Mouse (Mus musculus): ENCODE measurements around the gene Hgf.

The Hgf gene

DNA sequence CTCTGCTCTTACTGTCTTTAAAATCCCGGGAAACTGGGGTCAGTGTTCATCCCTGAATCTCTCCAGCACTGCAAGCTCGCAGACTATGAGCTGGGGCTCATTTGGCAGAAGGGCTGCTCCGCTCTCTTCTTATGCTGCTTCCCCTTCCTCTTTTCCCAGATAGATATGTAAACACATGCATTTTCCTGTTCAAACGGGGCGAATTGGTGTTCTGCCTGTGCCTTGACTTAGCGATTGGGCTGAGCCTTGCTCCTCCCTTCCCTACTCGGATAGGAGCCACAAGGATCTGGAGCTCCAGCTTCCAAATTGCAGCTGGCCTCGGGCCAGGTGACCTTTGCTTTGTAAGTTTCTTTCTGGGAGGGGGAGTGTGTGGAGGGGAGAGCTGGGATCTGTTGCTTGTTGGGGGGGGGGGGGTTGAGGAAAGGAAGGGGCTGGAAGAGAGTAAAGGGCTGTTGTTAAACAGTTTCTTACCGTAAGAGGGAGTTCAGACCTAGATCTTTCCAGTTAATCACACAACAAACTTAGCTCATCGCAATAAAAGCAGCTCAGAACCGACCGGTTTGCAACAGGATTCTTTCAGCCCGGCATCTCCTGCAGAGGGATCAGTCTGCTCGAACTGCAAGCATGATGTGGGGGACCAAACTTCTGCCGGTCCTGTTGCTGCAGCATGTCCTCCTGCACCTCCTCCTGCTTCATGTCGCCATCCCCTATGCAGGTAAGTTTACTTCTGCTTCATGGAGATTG, at the start of gene Hgf:
Gene Hgf, plus strand, starts transcription at position 192 of the 744 bp plus-strand sequence.
- DNase-seq (ENCODE audit: low read depth, low spot score) = no peak

DNA sequence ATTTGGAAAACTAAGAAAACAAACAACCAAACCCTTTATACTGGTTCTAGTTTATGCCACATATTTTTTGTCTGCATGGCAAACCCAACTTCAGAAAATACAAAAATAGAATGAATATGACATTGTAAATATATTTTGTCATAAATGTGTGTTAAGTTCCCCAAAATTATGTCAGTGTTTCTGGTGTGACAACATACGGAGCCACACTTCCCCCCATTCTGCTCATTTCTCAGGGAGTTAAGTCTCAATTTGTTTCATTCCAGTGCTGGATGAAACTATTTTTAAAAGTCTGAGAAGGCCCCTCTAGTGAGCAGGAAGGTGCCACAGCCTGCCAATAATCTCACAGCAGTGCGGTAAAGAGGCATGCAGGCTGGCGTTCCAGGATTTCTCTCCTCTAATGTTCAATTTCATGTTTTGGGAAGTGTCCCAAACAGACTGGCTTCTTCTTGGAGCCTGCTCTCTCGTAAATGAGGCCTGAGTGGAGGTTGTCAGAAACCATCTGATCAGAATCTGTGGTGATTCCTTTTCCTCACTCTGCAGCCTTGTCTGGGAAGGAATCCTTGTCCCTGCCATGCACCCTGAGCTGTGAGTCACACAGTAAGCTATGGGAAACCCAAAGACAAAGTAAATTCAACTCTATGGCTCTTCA, 46.5 kb upstream of the Hgf start:
- no peak for DNase-seq (ENCODE audit: low read depth, low spot score)

DNA sequence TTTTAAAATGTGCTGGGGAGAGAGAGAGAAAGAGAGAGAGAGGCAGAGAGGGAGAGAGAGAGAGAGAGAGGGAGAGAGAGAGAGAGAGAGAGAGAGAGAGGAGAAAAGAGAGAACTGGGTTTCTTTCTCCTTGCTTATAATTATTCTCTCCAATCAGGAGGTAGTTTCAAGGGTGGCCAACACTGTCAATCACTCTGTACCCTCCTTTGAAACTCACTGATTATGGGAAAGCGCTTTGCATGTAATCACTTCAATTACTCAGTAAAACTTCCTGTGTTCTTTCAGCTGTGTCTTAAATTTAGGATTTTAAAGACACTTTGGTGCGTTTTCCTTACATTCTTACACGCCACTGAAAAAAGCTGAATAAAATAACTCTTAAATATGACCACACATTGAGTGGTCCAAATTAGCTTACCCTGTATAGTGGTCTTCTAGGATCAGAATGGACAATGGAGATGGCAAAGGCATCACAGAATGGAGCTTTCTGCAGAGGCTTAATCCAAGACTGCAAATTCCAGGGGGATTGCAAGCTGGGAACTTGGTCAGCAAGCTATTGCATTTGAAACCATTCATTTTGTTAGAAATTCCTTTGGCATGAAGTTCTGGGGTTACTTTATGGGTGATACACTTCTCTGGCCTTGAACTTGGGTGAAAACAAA, 21.5 kb upstream of the Hgf start:
- DNase-seq (ENCODE audit: low read depth, low spot score) = no peak

DNA sequence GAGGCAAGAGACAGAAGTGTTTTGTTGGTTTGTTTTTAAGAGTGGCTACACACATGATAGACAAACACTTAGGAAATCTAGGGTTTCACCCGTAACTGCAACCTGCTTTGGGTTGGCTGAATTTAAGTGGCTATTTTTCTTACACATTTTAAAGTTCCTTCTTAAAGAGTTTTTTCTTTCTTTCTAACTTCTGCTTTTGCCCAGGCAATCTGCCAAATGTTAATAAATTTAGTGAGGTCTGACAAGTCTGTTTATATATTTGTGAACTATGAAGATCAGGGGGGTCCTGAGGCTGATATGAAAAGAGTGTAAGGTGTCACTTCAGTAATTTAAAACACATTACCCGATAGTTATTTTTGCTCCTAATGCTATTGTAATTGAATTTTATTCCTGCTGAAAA, 15.2 kb upstream of the Hgf start:
- DNase-seq (ENCODE audit: low read depth, low spot score) = no peak

DNA sequence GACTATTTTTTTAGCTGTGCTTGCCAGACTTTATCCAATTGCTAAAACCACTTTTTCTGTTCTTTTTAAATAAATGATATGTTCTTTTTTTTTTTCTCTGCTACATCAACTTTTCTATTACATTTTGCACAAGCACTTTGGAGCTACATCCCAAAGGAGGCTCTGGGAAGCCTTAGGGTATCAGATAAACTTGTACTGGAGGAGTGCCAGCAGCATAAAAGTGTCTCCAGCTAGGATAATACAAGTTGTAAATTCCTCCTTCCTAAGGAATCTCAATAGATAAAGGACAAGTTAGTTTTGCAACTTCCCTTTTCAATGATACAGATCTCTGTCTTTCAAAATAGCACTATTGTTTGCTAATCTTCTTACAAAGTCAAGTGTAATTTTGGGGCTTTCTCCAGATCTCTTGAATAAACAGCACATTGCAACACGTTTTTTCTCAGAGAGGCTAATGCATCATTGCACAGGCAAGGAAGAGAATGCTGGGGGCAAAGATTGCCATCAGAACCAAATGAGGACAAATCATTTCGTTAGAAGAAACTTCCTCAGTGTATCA, 11.7 kb upstream of the Hgf start:
- DNase-seq (ENCODE audit: low read depth, low spot score) = no peak

DNA sequence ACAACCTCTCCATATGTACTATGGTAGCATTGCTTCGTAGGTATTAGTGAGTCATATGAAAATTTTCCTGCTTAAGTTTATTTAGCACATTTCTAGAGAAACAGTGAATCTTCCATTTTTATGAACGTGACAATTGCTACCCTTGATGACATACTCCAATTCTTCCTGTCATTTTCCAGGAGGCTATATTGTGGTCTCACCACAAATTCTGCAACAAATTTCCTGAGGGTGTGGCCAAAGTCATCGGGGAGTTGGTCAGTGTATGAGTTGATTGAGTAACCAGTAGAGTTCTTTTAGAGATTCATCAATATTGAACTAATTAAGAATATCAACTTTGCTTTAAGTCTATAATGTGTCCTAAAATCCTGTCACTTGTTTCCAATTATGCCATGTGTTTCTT, 5.8 kb upstream of the Hgf start:
- DNase-seq (ENCODE audit: low read depth, low spot score) = no peak

DNA sequence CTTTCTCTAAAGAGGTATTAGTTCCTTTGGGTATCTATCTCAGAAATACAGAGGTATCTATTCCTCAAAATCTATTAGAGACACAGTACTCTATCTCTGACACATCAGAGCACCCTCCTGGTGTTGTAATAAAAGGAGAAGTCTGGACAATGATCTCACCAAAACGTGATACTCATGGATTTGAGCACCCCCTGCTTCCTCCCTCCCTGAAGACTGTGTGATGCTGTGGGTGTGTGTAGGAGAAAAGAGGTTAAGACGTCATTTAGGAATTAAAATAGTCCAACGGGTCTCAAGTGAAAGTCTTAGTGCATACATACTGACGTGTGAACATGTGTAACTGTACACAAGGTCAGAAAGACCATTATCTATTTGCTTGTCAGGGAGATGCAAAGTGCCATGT, 648 bp upstream of the Hgf start:
- DNase-seq (ENCODE audit: low read depth, low spot score) = no peak

DNA sequence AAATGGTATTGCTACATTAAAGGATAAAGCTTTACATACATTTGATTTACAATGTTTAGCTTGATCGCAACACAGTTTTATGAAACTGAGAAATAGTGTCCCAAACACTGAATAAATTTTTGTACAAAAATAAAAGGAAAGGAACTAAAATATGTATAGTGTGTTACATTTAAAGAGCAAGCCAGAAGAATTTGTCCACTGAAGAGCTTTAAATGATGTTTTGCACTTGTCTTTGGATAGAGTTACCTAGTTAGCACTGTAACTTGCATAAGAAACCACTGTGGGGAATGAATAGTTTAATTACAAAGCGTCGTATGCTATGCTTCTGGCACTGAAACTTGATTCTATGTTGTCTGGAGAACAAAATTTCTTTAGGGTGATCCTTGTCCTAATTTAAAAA, 7.0 kb downstream of the Hgf start:
- DNase-seq (ENCODE audit: low read depth, low spot score) = no peak

DNA sequence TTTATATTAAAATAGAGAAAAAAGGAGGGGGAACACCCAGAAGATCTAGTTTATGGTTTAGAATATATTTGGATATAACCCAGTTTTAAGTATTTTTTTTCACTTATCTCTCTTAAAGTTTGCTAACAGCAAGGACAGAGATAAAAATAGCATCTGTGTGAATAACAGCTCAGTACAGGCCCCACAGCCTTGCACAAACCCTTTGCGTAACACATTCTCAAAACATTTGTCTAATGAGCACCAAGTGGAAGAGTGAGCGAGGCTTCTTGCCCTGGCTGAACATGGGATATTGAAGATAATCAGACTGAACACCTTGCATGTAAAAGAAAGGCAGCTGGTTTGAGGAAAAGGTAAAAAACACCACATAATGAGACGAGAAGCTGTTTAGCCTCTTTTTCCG, 15.7 kb downstream of the Hgf start:
- DNase-seq (ENCODE audit: low read depth, low spot score) = no peak

DNA sequence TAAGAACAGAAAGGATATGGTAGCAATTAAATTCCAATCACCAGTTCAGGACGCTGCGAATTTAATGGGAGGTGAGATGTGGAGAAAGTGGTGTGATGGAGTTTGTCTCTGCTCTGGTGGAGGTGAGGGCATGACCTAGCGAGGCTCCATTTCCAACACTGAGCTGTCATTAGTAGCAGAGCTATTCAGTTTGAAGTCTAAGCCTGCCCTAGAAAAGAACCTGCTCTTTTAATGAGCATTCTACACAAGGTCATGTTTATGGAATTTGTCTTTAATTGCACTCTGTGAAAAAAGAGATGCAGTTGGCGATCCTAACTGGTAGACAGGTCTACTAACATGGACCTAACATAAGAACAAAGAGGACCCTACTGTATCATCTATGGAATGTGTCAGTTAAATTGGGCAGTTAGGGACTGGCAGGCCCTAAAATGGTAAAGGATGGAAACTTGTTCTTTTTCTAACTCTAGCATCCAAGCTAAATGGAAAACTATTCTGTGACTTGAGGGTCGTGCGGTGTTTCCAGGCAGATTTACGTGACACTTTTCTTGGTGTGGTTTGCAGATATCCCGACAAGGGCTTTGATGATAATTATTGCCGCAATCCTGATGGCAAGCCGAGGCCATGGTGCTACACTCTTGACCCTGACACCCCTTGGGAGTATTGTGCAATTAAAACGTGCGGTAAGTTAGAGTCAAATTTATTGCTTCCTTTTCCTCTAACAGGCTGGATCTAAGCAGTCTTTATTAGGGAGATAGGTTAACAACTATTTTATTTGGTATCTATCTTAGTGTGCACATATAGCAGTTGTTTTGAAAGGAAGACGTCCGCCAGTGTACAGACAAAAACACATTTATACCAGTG, 24.8 kb downstream of the Hgf start:
- DNase-seq (ENCODE audit: low read depth, low spot score) = no peak

DNA sequence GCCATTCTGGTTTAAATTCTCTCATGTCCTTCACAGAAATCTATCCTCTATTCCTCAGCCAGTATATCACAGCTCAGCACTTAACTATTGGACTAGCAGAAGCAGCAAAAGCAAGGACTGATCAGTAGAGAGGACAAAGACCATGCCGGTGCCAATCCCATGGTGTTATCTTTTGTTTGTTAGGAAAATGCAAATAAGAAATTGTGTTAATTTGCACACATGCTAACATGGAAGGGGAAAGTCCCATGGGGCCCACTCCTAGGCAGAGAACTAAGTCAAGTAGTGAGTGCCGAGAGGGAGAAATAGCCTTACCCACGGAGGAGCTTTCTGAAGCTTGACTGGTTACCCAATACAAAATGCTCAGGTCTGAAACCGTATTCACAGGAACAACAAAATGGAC, 42.4 kb downstream of the Hgf start:
- no peak for DNase-seq (ENCODE audit: low read depth, low spot score)

DNA sequence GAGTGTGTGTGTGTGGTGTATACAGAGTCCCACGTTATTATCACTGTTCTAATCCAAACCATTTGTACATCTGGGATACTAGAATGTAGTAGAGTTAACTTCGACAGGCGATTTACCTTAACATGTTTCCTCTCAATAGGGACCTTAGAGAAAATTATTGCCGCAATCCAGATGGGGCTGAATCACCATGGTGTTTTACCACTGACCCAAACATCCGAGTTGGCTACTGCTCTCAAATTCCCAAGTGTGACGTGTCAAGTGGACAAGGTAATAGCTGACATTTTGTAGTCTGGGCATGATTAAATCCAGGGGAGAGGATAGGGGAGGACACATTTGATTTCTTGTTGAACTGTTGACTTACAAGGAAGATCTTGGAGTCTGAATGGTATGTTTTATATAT, 44.7 kb downstream of the Hgf start:
- DNase-seq (ENCODE audit: low read depth, low spot score) = no peak

DNA sequence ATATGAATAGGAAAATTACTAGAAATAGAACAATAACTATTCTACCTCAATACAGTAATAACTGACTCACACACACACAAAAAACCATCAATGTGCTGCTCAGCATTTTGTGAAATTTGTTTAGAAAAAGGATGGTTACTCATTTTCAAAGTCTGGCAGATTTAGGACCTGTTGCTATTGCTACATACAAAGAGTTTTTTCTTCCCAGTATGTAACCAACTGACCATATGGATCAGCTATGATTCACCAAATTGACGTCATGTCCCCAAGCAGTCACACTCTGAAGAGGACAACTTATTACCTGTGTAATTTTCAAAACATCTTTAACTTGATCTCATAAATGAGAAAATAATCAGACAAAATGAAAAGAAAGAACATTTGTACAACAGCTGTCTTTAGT, 48.2 kb downstream of the Hgf start:
- no peak for DNase-seq (ENCODE audit: low read depth, low spot score)

DNA sequence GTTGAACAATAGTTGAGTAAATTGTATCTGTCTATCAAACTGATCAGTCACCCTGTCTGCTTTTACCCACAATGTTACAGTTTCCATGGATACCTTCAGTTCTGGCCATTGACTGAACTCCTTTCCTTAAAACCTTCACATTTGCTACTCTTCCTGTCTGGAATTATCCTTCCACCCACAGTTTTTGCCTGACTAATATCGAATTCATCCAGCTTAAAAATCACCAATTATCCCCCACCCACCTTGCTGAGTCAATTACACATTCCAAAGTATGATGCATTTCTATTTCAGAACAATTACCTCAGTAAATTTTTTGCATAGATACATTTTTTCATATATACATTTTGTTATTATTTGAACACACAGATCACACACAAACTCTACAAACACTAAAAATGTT, 79.7 kb downstream of the Hgf start:
- DNase-seq (ENCODE audit: low read depth, low spot score) = no peak

DNA sequence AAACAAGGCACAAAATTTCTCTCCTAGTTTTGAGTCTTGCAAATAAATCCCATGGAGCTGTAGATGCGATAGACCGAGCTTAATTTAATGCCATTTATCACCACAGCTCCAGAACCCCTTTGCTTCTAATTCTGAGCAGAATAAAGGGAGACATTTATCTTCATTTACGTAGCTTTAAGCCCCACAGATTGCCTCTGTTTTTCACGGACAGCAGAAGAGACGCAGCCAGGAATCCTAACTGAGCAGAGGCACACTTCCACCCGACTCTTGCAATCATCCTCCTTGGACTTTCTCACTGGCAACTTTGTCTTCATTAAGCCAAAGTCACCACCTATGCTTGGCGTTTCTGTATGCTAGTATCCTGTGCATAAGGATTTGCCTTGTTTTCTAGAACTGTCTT, 93.1 kb downstream of the Hgf start:
- DNase-seq (ENCODE audit: low read depth, low spot score) = no peak

DNA sequence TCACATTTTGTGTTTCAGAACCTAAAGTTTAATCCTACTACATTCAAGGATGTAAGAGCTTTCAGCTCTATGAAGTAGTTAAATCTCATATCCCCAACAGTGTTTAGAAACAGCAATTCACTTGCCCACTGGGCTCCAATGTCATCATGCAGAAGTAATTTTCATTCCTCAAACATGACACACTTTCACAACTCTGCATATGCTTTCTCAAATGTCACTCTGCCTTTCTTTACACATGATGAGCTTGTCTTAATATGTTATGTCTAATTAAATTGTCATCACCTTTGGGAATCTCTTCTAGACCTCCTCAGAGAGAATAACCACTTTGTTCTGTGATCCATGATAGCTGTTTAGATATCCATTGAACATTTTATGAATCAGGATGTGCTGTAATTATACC, 94.4 kb downstream of the Hgf start:
- no peak for DNase-seq (ENCODE audit: low read depth, low spot score)

DNA sequence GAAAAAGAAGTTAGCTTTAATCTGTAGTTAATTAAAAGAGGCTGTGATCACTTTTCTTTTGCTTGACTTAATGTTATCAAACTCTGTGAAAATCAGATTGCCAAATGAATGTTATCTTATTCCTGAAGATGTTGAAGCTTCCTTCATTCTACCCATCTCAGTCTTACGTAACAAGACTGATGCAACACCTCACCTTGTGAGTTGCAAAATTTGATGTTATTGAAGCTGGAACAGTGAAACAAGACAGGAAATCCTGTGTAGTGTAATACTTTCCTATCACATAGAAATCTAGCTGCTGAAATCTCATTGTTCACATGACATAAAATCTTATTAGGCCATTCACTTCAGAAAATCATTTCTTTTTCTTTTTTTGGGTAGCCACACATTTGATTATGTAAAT, 96.9 kb downstream of the Hgf start:
- no peak for DNase-seq (ENCODE audit: low read depth, low spot score)

DNA sequence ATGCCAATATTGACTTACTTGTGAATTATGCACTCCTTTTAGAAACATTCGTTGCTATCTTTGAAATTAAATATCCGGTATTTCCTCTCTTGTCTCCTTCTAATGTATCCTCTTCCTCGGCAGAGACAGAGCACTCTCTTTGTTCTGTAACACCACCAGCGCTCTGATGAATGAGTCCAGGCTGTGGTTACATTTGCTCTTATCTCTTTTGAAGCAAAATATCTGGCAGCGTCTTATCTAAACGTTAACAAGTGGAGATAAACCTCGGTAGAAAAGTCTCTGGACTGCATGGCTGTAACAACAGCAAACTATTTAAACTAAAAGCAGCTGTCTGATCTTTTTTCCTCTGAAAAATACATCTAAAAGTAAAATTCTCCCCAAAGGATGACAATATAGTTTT, 100.7 kb downstream of the Hgf start:
- DNase-seq (ENCODE audit: low read depth, low spot score) = no peak
